Mouse (Mus musculus) liver, adult 2 months (tissue): ENCODE data around the gene Tcf20.

Experiments
- CTCF ChIP-seq: fragments of 200-500 bp; IDR thresholded peaks from 2 replicates; pipeline ENCODE4 v1.5.1; 2011; ENCODE audit warnings: low read depth, low read length, control low read depth
- POLR2A ChIP-seq: fragments of 200-500 bp; IDR thresholded peaks from 2 replicates; pipeline ENCODE4 v1.6.1; 2011; ENCODE audit warnings: low read length, control low read depth; ENCODE audit not compliant: insufficient read depth; ENCODE audit errors: extremely low read depth

GRCm38 (mm10) chr15:82825866-82826265 lies 161.8 kb downstream of the Tcf20 start:
- TF ChIP-seq CTCF (no peak), POLR2A (no peak)
